Mouse (Mus musculus) gastrocnemius, adult 18-20 months (tissue): ENCODE measurements around the gene Galntl6. TPM values are rescaled to one million over a fixed set of nuclear protein-coding genes. Genes with fewer than 3 reads are reported as not detected.
"Not testable (repeated sequence)": the region's sequence is repeated elsewhere in the genome, so short reads cannot be mapped to it uniquely, and the experiment has no call there.

Source experiments
- DNase-seq: peaks from one replicate; pipeline ENCODE4 v3.0.0; 2021; ENCODE audit warnings: low spot score
- total RNA-seq, 2 experiments: library from RNA; stranded (reverse); gene quantifications; 2 replicates each; pipeline ENCODE4 v1.2.3; 2021

The Galntl6 gene
- total RNA-seq, 2 experiments from 2014 or later: not detected

DNA sequence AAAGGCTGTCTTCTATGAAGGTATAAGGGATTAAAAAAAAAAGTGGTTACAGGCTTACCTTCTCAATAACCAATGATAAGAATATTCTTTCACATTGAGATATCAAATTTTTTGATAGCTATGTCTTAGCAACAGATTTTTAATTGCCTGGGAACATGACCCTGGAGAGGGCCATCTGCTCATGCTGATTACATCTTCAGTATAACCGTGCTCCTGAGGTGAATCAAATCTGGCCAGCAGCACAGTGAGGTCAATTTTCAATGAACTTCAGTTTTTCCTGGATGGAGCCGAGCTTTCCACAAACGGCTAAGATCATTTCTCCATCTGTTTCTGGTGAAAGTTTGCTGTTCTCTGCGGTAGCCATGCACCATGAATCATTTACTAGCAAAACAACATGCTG, 306.0 kb downstream of the Galntl6 start:
- DNase-seq: no peak

DNA sequence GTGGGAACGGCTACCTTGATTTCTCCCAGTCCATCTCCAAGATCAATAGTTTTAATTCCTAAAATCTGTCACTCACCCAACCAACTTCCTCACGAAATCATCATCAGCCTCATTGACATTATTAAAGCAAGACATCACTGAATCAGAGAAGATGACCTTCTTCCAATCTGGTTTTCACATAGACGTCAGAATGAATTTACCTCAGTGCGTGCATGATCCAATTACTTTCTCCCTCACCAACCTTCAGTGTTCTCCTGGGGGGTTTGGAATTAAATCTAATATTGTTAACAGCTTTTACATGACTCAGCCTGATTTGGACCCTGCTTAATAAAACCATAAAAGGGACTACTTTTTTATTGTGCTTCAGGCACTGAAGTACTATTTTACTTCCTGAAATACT, 307.7 kb downstream of the Galntl6 start:
- no peak for DNase-seq

GRCm38 (mm10) chr8:58597834-58598233, 314.6 kb downstream of the Galntl6 start:
- DNase-seq: no peak

DNA sequence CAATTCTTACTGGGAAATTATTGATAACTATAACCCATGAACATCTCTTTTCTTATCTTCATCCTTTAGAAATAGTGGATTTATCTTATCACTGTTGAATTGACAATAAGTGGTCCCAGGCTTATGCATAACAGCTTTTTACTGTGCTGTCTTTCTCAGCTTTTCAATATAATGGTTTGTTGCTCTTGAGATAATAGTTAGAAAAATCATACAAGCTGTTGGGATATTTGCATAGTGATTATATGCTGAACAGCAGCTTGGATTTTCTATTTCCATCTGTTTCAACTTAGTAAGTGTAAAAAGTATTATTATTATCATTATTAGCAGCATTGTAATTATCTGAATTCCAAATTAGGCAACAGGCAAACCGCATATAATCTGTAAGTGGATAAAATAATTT, 337.1 kb downstream of the Galntl6 start:
- no peak for DNase-seq

- no peak for DNase-seq
Observed at GRCm38 (mm10) chr8:58568086-58568485, 344.4 kb downstream of the Galntl6 start.

GRCm38 (mm10) chr8:58566115-58566514, 346.3 kb downstream of the Galntl6 start:
- no peak for DNase-seq

- DNase-seq: no peak
Observed at GRCm38 (mm10) chr8:58535781-58536180, 376.7 kb downstream of the Galntl6 start.

GRCm38 (mm10) chr8:58534631-58535030, 377.8 kb downstream of the Galntl6 start:
- DNase-seq: no peak

- DNase-seq: no peak
Observed at GRCm38 (mm10) chr8:58523443-58523842, 389.0 kb downstream of the Galntl6 start.

GRCm38 (mm10) chr8:58521932-58522331, 390.5 kb downstream of the Galntl6 start:
- no peak for DNase-seq

DNA sequence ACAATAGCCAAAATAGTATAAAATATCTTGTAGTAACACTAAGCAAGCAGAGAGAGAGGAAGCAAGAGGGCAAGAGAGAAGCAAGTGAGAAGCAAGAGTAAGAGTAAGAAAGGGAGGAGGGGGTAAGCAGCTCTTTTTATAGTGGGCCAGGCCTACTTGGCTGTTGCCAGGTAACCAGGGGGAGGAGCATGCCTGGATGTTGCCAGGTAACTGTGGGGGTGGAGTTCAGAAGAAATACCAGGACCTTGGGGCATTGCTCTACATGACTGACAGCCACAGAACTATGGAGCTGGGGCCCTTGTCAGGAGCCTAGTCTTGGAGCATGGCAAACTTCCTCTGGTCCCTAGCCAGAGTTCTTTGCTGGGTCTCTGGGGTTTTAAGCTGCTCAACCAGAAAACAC, 401.9 kb downstream of the Galntl6 start:
- DNase-seq: no peak

GRCm38 (mm10) chr8:58509051-58509450, 403.4 kb downstream of the Galntl6 start:
- no peak for DNase-seq

- DNase-seq: no peak
Observed at GRCm38 (mm10) chr8:58487099-58487498, 425.3 kb downstream of the Galntl6 start.

GRCm38 (mm10) chr8:58463342-58463741, 449.1 kb downstream of the Galntl6 start:
- DNase-seq: not testable (repeated sequence)

DNA sequence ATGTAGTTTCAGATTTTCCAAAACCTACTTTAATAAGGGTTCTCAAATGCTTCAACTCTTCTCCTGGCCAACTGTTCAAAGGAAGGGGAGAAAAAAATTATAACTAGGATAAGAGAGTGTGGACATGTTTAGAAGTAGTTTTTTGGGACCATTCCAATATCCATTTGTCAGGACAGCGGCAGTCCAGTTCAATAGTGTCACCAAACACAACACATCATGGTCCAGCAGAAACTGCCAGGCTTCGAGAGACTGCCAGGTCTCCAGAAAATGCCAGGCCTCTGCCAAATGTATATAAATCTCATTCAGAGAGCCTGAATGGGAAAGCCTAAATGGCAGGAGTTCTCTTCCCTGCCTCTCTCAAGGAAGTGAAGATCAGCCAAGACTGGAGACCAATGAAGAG, 469.7 kb downstream of the Galntl6 start:
- DNase-seq: no peak

DNA sequence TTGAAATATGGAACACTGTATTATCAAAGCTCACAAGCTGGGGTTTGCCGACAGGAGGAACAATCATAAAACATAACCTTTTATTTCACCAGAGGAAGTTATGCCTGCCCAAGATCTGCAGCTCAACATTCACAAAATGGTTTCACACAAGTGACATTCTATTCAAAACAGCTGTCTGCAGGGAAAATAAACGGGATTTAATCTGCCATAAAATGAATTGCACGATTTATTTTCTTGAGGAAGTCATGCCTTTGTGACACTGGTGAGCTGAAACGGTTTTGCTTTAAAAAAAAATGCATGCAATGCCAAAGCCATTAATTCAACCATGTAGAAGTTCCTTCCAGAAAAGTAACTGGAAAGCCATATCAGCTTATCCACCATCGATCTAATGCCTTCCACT, 494.0 kb downstream of the Galntl6 start:
- no peak for DNase-seq

DNA sequence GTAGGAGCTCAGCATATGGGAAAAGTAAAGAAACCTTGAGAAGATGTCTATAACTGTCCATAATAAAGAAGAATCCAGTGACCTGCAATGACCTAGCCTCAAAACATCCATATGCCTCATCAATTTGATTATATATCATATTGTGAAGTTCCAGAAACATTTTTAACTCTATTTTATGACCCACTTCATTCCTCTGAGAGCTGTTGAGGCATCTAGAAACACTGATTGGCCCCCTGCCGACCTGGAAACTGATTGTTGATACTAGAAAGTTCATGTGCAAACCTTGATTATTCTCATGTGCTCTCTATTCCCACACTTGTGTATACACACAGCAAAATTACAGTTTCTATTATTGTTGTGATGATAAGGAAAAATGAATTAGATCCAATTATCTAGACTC, 494.9 kb downstream of the Galntl6 start:
- DNase-seq: no peak

GRCm38 (mm10) chr8:58396500-58396899, 515.9 kb downstream of the Galntl6 start:
- no peak for DNase-seq

- DNase-seq: no peak
Observed at GRCm38 (mm10) chr8:58395879-58396278, 516.6 kb downstream of the Galntl6 start.

GRCm38 (mm10) chr8:58372389-58372788, 540.1 kb downstream of the Galntl6 start:
- no peak for DNase-seq

DNA sequence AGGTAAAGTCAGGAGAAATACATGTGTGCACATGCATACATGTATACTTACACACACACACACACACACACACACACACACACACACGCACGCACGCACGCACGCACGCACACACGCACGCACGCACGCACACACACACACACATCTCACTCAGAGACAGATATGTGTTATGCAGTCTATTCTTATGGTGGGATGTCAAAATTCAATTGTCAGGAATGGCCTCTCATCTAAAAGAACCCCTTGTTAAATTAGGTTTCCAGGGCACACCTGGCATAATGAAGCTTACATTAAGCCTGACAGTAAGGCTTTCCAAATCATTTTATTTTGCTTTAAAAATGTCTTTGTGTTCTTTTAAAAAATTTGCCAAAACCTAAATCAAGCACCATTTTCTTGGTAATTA, 540.5 kb downstream of the Galntl6 start:
- no peak for DNase-seq

DNA sequence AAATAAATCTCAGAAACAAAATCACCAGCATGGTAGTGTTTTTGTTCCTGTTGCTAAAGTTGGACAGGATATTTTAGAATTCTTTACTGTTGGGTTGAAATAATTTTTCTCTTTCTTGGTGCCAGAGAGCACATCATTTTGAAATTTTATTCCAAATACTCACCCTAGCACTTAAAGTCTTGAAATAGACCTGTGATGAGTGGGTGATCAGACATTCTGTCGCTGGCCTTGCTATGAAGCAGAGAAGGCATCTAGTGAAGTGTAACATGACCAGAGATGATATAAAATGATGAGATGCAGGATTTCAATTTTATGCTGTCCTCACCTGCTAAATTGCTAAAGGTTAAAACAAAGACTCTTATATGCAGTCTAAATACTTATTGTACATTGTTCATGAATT, 581.3 kb downstream of the Galntl6 start:
- no peak for DNase-seq

DNA sequence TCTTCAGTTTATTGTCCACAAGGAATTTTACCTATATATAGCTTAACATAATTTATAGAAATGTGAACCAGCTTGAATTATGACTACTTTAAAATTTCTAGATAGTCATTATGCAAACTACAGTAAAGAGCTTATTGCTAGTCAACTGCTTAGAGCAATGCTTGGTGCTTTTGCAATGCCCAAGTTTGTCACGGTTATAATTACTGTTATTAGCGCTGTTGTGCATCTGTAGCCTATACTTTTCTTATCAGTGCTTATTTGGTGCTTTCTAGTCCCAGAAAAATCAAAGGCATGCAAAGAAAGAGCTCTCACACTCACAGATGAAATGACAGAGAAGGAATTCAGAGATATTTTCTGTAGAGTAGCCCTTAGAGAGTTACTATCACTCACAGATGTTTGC, 599.0 kb downstream of the Galntl6 start:
- no peak for DNase-seq

DNA sequence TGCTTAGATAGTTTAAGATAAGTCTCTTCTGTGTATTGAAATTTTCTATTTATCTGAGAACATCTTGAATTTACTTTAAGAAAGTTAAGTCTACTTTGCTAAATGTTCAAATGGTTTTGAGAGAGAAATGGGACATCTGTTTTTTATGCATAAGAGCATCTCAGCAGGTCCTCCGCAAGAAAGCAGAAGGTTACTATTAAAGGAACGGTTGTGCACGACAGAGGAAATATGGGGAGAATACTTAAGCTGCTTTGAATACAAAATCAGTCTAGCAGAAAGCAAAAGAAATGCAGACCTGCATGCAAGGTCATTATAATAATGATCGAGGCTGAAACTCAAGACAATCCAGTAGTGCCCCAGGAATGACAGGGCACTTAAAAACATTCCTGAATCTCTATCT, 621.0 kb downstream of the Galntl6 start:
- DNase-seq: no peak

- DNase-seq: no peak
Observed at GRCm38 (mm10) chr8:58290080-58290479, 622.4 kb downstream of the Galntl6 start.
